In genomic region chr7:44589946-44590345, GRCm38 (mm10) we compare ENCODE assay signal across 9 mouse cellular contexts. TPM values are rescaled to one million over a fixed set of nuclear protein-coding genes. Genes with fewer than 3 reads are reported as not detected.
DNase-seq lines count a peak whose midpoint lies in the region; ATAC-seq lines count a peak whose summit lies in the region.
"Had no signal": no experiment of that assay in that cellular context is flagged by ENCODE, and none has a peak within 500 bp of the region (broad histone marks: within the 10 kb centered on the region; RNA-seq: fewer than 3 reads in every experiment).

No protein-coding gene starts in this region.

- no peaks in the 10 kb centered on the region for H3K36me3 ChIP-seq in forebrain, embryonic 13.5 days (ENCODE audit: poor library complexity, severe bottlenecking)
- H3K36me3 ChIP-seq in limb, embryonic 10.5 days: no peaks in the 10 kb centered on the region
- no peaks in the 10 kb centered on the region for H3K36me3 ChIP-seq in stomach, embryonic 15.5 days

- H3K9ac ChIP-seq in forebrain, embryonic 13.5 days: no peak overlapping the region
- no peak overlapping the region for H3K9ac ChIP-seq in stomach, embryonic 15.5 days

- peak overlapping the region; percentile 62 for H3K4me3 ChIP-seq in forebrain, embryonic 13.5 days
- H3K4me3 ChIP-seq in limb, embryonic 10.5 days: peak overlapping the region; percentile 64
- peak overlapping the region; percentile 55; the same call in 1 of the 2 replicates for H3K4me3 ChIP-seq in stomach, embryonic 15.5 days (replicated peaks)

- no peaks in the 10 kb centered on the region for H3K9me3 ChIP-seq in forebrain, embryonic 13.5 days (replicated peaks)
- H3K9me3 ChIP-seq in limb, embryonic 10.5 days (replicated peaks): no peaks in the 10 kb centered on the region
- H3K9me3 ChIP-seq in stomach, embryonic 15.5 days: no peaks in the 10 kb centered on the region

- H3K4me2 ChIP-seq in forebrain, embryonic 13.5 days: peak overlapping the region; percentile 99
- H3K4me2 ChIP-seq in stomach, embryonic 15.5 days: peak overlapping the region; percentile 100

- peaks cover 73% of the 10 kb centered on the region for H3K4me1 ChIP-seq in forebrain, embryonic 13.5 days
- H3K4me1 ChIP-seq in limb, embryonic 10.5 days: peaks cover 65% of the 10 kb centered on the region
- peaks cover 45% of the 10 kb centered on the region for H3K4me1 ChIP-seq in stomach, embryonic 15.5 days

- no peak; the same call in 1 of the 2 replicates for ATAC-seq in forebrain, embryonic 13.5 days
- ATAC-seq in stomach, embryonic 15.5 days (ENCODE audit: insufficient read depth, low FRiP score, low read depth): no peak

- 1% methylated on average over 13 of the region's 13 CpGs for WGBS in forebrain, embryonic 13.5 days
- 2% methylated on average over 13 of the region's 13 CpGs for WGBS in limb, embryonic 10.5 days
- 6% methylated on average over 13 of the region's 13 CpGs for WGBS in stomach, embryonic 15.5 days

- peak overlapping the region; percentile 57; the same call in 1 of the 2 replicates for H3K27ac ChIP-seq in forebrain, embryonic 13.5 days
- 0 out of 2 replicates have a peak overlapping the region, but pooled peaks have one; percentile 36 for H3K27ac ChIP-seq in limb, embryonic 10.5 days
- no peak overlapping the region for H3K27ac ChIP-seq in stomach, embryonic 15.5 days

- peak; percentile 52 for DNase-seq in layer of hippocampus, adult 11-12 months (ENCODE audit: low spot score)
- no peak for DNase-seq in layer of hippocampus, postnatal 36 days
- DNase-seq in ZHBTc4 (ENCODE audit: low read depth, low spot score): peak; percentile 80
- DNase-seq in limb, embryonic 10.5 days (ENCODE audit: low spot score): peak; percentile 38
- no peak for DNase-seq in spleen, postnatal 10 days (ENCODE audit: low spot score in 2 of 2)
- no peak for DNase-seq in frontal cortex, postnatal 25 days (ENCODE audit: low spot score in 2 of 2)

- H3K27me3 ChIP-seq in forebrain, embryonic 13.5 days: peaks cover 57% of the 10 kb centered on the region
- H3K27me3 ChIP-seq in limb, embryonic 10.5 days (ENCODE audit: low read depth, poor library complexity, severe bottlenecking): peaks cover 93% of the 10 kb centered on the region
- peaks cover 76% of the 10 kb centered on the region for H3K27me3 ChIP-seq in stomach, embryonic 15.5 days (replicated peaks)

RNA-seq across cellular contexts. Expression of gene Kcnc3, which starts 0.5 kb away (rescaled TPM):
- total RNA-seq in layer of hippocampus, postnatal 36 days (2021): 100 to 1,000 TPM; 175 to 188 TPM
- 2.1 and 2.4 TPM in 2 replicates for polyA plus RNA-seq in forebrain, embryonic 13.5 days (2015; fragmentation: Nextera tagmentation; extraction: Ambion mirVana)
- 0.21 and 0.28 TPM in 2 replicates for polyA plus RNA-seq in limb, embryonic 10.5 days (2016; fragmentation: Nextera tagmentation; extraction: Ambion mirVana)
- 0.30 and 0.39 TPM in 2 replicates for polyA plus RNA-seq in stomach, embryonic 15.5 days (2015; fragmentation: Nextera tagmentation; extraction: Ambion mirVana)

RNA-seq across cellular contexts. Expression of gene Napsa, which starts 17.8 kb away (rescaled TPM):
- under 1 TPM in 1 of 2 experiments, not detected in 1; 0.25 TPM for total RNA-seq in layer of hippocampus, postnatal 36 days (2021)
- polyA plus RNA-seq in forebrain, embryonic 13.5 days (2015; fragmentation: Nextera tagmentation; extraction: Ambion mirVana): 0.53 and 0.57 TPM in 2 replicates
- polyA plus RNA-seq in limb, embryonic 10.5 days (2016; fragmentation: Nextera tagmentation; extraction: Ambion mirVana): 0.14 and 0.20 TPM in 2 replicates
- 4.9 and 5.0 TPM in 2 replicates for polyA plus RNA-seq in stomach, embryonic 15.5 days (2015; fragmentation: Nextera tagmentation; extraction: Ambion mirVana)
- total RNA-seq: layer of hippocampus, adult 18-20 months had no signal

RNA-seq across cellular contexts. Expression of gene Nr1h2, which starts 36.2 kb away (rescaled TPM):
- 10 to 100 TPM; 58.7 to 62.1 TPM for total RNA-seq in layer of hippocampus, postnatal 36 days (2021)
- 76.0 and 76.2 TPM in 2 replicates for polyA plus RNA-seq in forebrain, embryonic 13.5 days (2015; fragmentation: Nextera tagmentation; extraction: Ambion mirVana)
- 74.5 and 82.2 TPM in 2 replicates for polyA plus RNA-seq in limb, embryonic 10.5 days (2016; fragmentation: Nextera tagmentation; extraction: Ambion mirVana)
- 62.9 and 65.0 TPM in 2 replicates for polyA plus RNA-seq in stomach, embryonic 15.5 days (2015; fragmentation: Nextera tagmentation; extraction: Ambion mirVana)

RNA-seq across cellular contexts. Expression of gene Pold1, which starts 41.3 kb away (rescaled TPM):
- total RNA-seq in layer of hippocampus, postnatal 36 days (2021): 1 to 10 TPM; 6.2 to 8.7 TPM
- 77.8 and 89.7 TPM in 2 replicates for polyA plus RNA-seq in forebrain, embryonic 13.5 days (2015; fragmentation: Nextera tagmentation; extraction: Ambion mirVana)
- polyA plus RNA-seq in limb, embryonic 10.5 days (2016; fragmentation: Nextera tagmentation; extraction: Ambion mirVana): 175 and 184 TPM in 2 replicates
- 69.8 and 75.6 TPM in 2 replicates for polyA plus RNA-seq in stomach, embryonic 15.5 days (2015; fragmentation: Nextera tagmentation; extraction: Ambion mirVana)

RNA-seq across cellular contexts. Expression of gene Spib, which starts 58.1 kb away (rescaled TPM):
- total RNA-seq in layer of hippocampus, postnatal 36 days (2021): under 1 TPM in 1 of 2 experiments, not detected in 1; 0.13 TPM
- not detected in 2 replicates for polyA plus RNA-seq in forebrain, embryonic 13.5 days (2015; fragmentation: Nextera tagmentation; extraction: Ambion mirVana)
- polyA plus RNA-seq in limb, embryonic 10.5 days (2016; fragmentation: Nextera tagmentation; extraction: Ambion mirVana): 0.20 TPM in 1 of 2 replicates, not detected in the other
- polyA plus RNA-seq in stomach, embryonic 15.5 days (2015; fragmentation: Nextera tagmentation; extraction: Ambion mirVana): 0.40 and 0.42 TPM in 2 replicates
- total RNA-seq: layer of hippocampus, adult 18-20 months had no signal

Comparison
In these comparisons a context has a peak if more than half of its experiments do, and no peak if none do; other contexts are left out.
1. DNase-seq: peak in layer of hippocampus, adult 11-12 months (single experiment), ZHBTc4 (single experiment) and limb, embryonic 10.5 days (single experiment); none in layer of hippocampus, postnatal 36 days (0 of 2), spleen, postnatal 10 days (0 of 2) and frontal cortex, postnatal 25 days (0 of 2).
2. Peak in every context shown above with its lines, with median percentiles within 50 percentile points of each other: H3K4me3 ChIP-seq.